Mouse (Mus musculus) gastrocnemius, postnatal 10 days (tissue): ENCODE data around the gene Gm6356. TPM values are rescaled to one million over a fixed set of nuclear protein-coding genes. Genes with fewer than 3 reads are reported as not detected.
"Not testable (repeated sequence)": the region's sequence is repeated elsewhere in the genome, so short reads cannot be mapped to it uniquely, and the experiment has no call there.

Experiments
- DNase-seq: peaks from one replicate; pipeline ENCODE4 v3.0.0; 2021; ENCODE audit warnings: mixed read lengths
- long read RNA-seq, 2 experiments: library from polyadenylated mRNA; stranded (forward); transcript quantifications; one replicate each; pipeline ENCODE4 v2.0.0; 2021
- total RNA-seq, 2 experiments: library from RNA; stranded (reverse); gene quantifications; 2 replicates each; pipeline ENCODE4 v1.2.3; 2021

Gm6356 gene
- total RNA-seq, result not detected
- long read RNA-seq, experiment 1, result 0 reads
- long read RNA-seq, experiment 2, result 0 reads

DNA sequence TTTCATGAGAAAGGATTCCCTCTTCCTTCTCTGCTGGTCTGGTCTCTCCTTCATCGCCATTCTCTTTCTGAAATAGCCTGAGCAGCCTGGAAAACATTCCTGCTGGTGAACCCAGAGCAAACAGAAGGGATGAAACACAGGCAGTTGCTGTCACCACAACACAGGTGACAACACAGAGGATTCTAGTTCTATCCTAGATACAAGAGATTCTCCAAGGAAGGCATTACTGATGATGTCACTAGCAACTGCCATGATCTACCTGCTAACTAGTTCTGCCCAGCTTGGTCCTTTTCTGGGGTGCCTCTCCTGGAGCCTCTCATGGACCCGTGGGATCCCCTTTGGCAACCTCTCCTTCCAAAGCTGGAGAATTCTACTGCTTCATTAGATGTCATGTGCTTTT lies at the start of gene Gm6356:
Gm6356 (minus strand) TSS at position 101 of the 400 bp plus-strand sequence.
- DNase-seq, result not testable (repeated sequence)

Other genes starting within 250 kb of the Gm6356 start
- 1 to 10 TPM; 5.2 to 5.6 TPM for gene Gm3636, start 231.5 kb downstream of the Gm6356 start, total RNA-seq
- under 1 TPM; 0.23 to 0.41 TPM for gene Gm8362, start 199.4 kb downstream of the Gm6356 start, total RNA-seq
- under 1 TPM in 1 of 2 experiments, not detected in 1; 0.14 TPM for gene Gm3642, start 133.5 kb downstream of the Gm6356 start, total RNA-seq
- gene Gm3667, start 83.9 kb downstream of the Gm6356 start, total RNA-seq, result 1 to 10 TPM; 1.0 to 1.7 TPM
- gene Gm10406, start 53.6 kb upstream of the Gm6356 start, total RNA-seq, result under 1 TPM in 1 of 2 experiments, not detected in 1; 0.31 TPM
- gene Gm3685, start 71.2 kb upstream of the Gm6356 start, total RNA-seq, result not detected
- gene Gm3696, start 126.8 kb upstream of the Gm6356 start, total RNA-seq, result 1 to 10 TPM in 1 of 2 experiments, under 1 TPM in 1; 0.89 to 2.3 TPM
- gene Gm6676, start 151.6 kb upstream of the Gm6356 start, total RNA-seq, result not detected
- under 1 TPM; 0.19 to 0.59 TPM for gene Gm3512, start 200.7 kb upstream of the Gm6356 start, total RNA-seq
- not detected for gene Gm16434, start 220.7 kb upstream of the Gm6356 start, total RNA-seq